Mouse (Mus musculus): ENCODE measurements around the gene Ptx4.
"Not testable (repeated sequence)": the region's sequence is repeated elsewhere in the genome, so short reads cannot be mapped to it uniquely, and the experiment has no call there.

The Ptx4 gene

GRCm38 (mm10) chr17:25115664-25116432 lies 4.7 kb upstream of the Ptx4 start, which contains the start of gene Telo2:
Telo2 (minus strand) TSS chr17:25115967.
- peak; percentile 97 to 98 for DNase-seq (ENCODE audit: low spot score in 2 of 2)

- peak; percentile 40 to 74 for DNase-seq (ENCODE audit: low spot score in 2 of 2)
These were observed 3.3 kb upstream of the Ptx4 start for GRCm38 (mm10) chr17:25117263-25117662.

- peak; percentile 46 to 80 for DNase-seq (ENCODE audit: low spot score in 2 of 2)
These were observed 3.4 kb downstream of the Ptx4 start for GRCm38 (mm10) chr17:25123979-25124378.

- DNase-seq (ENCODE audit: low spot score in 2 of 2), result not testable (repeated sequence)
These were observed 5.0 kb downstream of the Ptx4 start for GRCm38 (mm10) chr17:25125442-25126060.

GRCm38 (mm10) chr17:25127079-25127478 lies 6.5 kb downstream of the Ptx4 start:
- DNase-seq (ENCODE audit: low spot score in 2 of 2), result peak; percentile 57 to 64

GRCm38 (mm10) chr17:25127681-25128080 lies 7.1 kb downstream of the Ptx4 start:
- DNase-seq (ENCODE audit: low spot score in 2 of 2), result no peak

- DNase-seq (ENCODE audit: low spot score in 2 of 2), result no peak
These were observed 9.5 kb downstream of the Ptx4 start for GRCm38 (mm10) chr17:25130060-25130459.

GRCm38 (mm10) chr17:25133275-25133698 lies 12.7 kb downstream of the Ptx4 start, which contains the start of gene Clcn7:
Clcn7 (plus strand) TSS chr17:25133391.
- peak; percentile 90 to 95 for DNase-seq (ENCODE audit: low spot score in 2 of 2)

GRCm38 (mm10) chr17:25135622-25136021 lies 15.1 kb downstream of the Ptx4 start:
- no peak for DNase-seq (ENCODE audit: low spot score in 2 of 2)

- no peak for DNase-seq (ENCODE audit: low spot score in 2 of 2)
These were observed 18.2 kb downstream of the Ptx4 start for GRCm38 (mm10) chr17:25138803-25139202.

- DNase-seq (ENCODE audit: low spot score in 2 of 2), result no peak
These were observed 19.4 kb downstream of the Ptx4 start for GRCm38 (mm10) chr17:25139960-25140359.

GRCm38 (mm10) chr17:25162161-25162560 lies 41.6 kb downstream of the Ptx4 start, which contains the start of gene Ccdc154:
Ccdc154 (plus strand) TSS chr17:25162461.
- DNase-seq (ENCODE audit: low spot score in 2 of 2), result no peak

- DNase-seq (ENCODE audit: low spot score in 2 of 2), result no peak
These were observed 42.8 kb downstream of the Ptx4 start for GRCm38 (mm10) chr17:25163387-25163786.

- DNase-seq (ENCODE audit: low spot score in 2 of 2), result no peak
These were observed 44.2 kb downstream of the Ptx4 start for GRCm38 (mm10) chr17:25164770-25165169.

GRCm38 (mm10) chr17:25165970-25166671 lies 45.6 kb downstream of the Ptx4 start:
- DNase-seq (ENCODE audit: low spot score in 2 of 2), result no peak

GRCm38 (mm10) chr17:25169706-25170105 lies 49.1 kb downstream of the Ptx4 start:
- DNase-seq (ENCODE audit: low spot score in 2 of 2), result no peak

GRCm38 (mm10) chr17:25172558-25172957 lies 52.0 kb downstream of the Ptx4 start:
- DNase-seq (ENCODE audit: low spot score in 2 of 2), result no peak
